Mouse (Mus musculus) limb, embryonic 15.5 days (tissue): ENCODE data around the gene Prkg1. TPM values are rescaled to one million over a fixed set of nuclear protein-coding genes. Genes with fewer than 3 reads are reported as not detected.

ENCODE experiments used
- ATAC-seq: fragments of 200-750 bp; cut with Nextera tagmentation; 2 replicates; pipeline ENCODE4 v1.8.0; 2017; ENCODE audit warnings: low read depth, moderate TSS enrichment; ENCODE audit not compliant: insufficient number of reproducible peaks, low FRiP score, low TSS enrichment
- H3K27ac ChIP-seq: fragments of 300-500 bp; sonication (generic); 2 replicates; pipeline ENCODE4 v1.5.1; 2015; ENCODE audit warnings: moderate library complexity, mild to moderate bottlenecking, inconsistent platforms
- H3K27me3 ChIP-seq: fragments of 300-500 bp; sonication (generic); 2 replicates; pipeline ENCODE4 v1.6.1; 2015; ENCODE audit warnings: inconsistent platforms
- H3K36me3 ChIP-seq: fragments of 300-500 bp; sonication (generic); 2 replicates; pipeline ENCODE4 v1.6.1; 2015; ENCODE audit warnings: inconsistent platforms
- H3K4me1 ChIP-seq: fragments of 300-500 bp; sonication (generic); 2 replicates; pipeline ENCODE4 v1.6.1; 2015; ENCODE audit warnings: inconsistent platforms
- H3K4me2 ChIP-seq: fragments of 300-500 bp; sonication (generic); 2 replicates; pipeline ENCODE4 v1.6.1; 2015; ENCODE audit warnings: mild to moderate bottlenecking, inconsistent platforms
- H3K4me3 ChIP-seq: fragments of 300-500 bp; sonication (generic); 2 replicates; pipeline ENCODE4 v1.5.1; 2015; ENCODE audit warnings: mild to moderate bottlenecking, inconsistent platforms
- H3K9ac ChIP-seq: fragments of 300-500 bp; sonication (generic); 2 replicates; pipeline ENCODE4 v1.6.1; 2015; ENCODE audit warnings: inconsistent platforms
- H3K9me3 ChIP-seq: fragments of 300-500 bp; sonication (generic); 2 replicates; pipeline ENCODE4 v1.6.1; 2016; ENCODE audit warnings: inconsistent platforms
- WGBS: fragments of 180-500 bp; shearing (Covaris S2); methylation state at CpG from one replicate; pipeline ENCODE4 v1.1.7; 2015; 5-methylcytosine and 5-hydroxymethylcytosine counted together
- polyA plus RNA-seq: library from polyadenylated mRNA; unstranded; fragments of >200 nt; fragmentation: Nextera tagmentation; extraction: Ambion mirVana; gene quantifications from 2 replicates; pipeline ENCODE4 v1.2.1, GENCODE M21; 2015

The Prkg1 gene
- polyA plus RNA-seq, 1 experiment from 2014 or later = 6.6 TPM

DNA sequence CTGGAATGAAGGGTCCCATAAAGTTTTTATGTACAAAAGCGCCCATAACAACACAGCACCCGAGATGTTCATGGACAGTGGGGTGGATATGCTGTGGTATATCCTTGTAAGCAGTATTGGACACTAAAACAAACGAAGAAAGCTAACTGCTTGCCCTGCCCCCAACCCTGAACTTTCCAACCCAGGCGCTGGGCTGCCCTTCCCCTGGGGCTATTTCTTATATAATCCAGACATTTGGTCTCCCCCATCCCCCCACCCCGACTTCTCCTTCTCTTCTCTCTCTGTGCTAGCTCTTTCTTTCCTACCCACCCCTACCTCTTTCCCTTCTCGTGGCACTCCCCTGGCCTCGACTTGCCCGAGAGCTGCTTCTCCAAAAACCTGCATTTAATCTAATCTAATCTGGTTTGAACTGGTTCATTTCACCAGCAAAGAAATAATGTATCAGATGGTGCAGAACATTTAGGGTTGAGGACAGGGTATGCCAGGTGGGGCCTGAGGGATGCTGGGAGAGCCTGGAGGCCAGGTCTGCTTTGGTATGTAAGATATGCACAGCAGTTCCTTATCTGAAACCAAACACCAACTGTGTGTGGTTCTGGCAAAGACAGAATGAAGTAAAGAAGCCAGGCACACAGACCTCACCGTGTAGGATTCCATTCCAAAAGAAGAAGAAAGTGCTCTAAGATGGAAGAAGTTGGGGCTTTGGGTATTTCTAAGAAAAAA is 657.8 kb downstream of the Prkg1 start:
- no peaks in the 10 kb centered on the region for H3K36me3 ChIP-seq
- H3K4me3 ChIP-seq = no peak overlapping the region
- no peaks in the 10 kb centered on the region for H3K9me3 ChIP-seq
- WGBS = 24% methylated on average over 9 of the region's 9 CpGs
- no peaks in the 10 kb centered on the region for H3K27me3 ChIP-seq
- peaks cover 5% of the 10 kb centered on the region; the same call in 1 of the 2 replicates for H3K4me1 ChIP-seq
- H3K27ac ChIP-seq = no peak overlapping the region
- H3K4me2 ChIP-seq = no peak overlapping the region
- no peak for ATAC-seq
- no peak overlapping the region for H3K9ac ChIP-seq

DNA sequence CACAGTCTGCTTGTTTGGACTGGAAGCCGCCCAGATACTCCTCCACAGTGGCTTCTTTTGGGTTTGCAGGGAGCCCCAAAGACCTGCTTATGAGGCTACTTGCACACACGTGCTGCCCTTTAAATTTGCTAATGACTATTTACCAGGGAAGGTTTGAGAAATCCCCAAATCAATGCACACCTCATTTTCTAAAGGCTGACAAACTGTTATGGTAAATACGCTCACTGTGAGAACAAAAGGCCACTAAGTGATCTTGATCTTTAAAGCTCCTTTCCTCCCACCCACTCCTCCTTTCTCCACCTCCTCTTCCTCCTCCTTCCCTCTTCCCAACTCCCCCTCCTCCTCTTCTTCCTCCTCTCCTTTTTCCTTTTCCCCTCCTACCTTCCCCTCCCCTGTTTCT is 658.8 kb downstream of the Prkg1 start:
- WGBS = 57% methylated on average over 3 of the region's 3 CpGs
- Histone ChIP-seq H3K9me3 (no peaks in the 10 kb centered on the region), H3K4me1 (peaks cover 5% of the 10 kb centered on the region; the same call in 1 of the 2 replicates), H3K27ac (no peak overlapping the region), H3K9ac (no peak overlapping the region), H3K4me3 (no peak overlapping the region), H3K4me2 (no peak overlapping the region), H3K36me3 (no peaks in the 10 kb centered on the region), H3K27me3 (no peaks in the 10 kb centered on the region)
- no peak for ATAC-seq

DNA sequence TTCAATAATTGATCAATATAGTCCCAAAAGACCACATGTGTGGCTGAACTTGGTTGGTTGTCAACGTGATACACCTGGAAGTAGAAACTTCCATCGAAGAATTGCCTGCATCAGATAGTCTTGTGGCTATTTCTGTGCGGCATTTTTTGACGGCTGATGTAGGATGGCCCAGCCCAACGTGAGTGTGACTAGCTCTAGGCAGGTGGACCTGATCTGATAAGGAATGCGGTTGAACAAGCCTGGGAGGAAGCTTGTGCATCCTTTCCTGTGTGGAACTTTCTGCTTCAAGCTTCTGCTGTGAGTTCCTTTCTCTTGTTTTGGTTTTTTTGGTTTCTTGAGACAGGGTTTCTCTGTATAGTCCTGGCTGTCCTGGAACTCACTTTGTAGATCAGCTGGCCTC is 660.1 kb downstream of the Prkg1 start:
- no peak overlapping the region for H3K27ac ChIP-seq
- no peak overlapping the region for H3K9ac ChIP-seq
- no peaks in the 10 kb centered on the region for H3K9me3 ChIP-seq
- no peaks in the 10 kb centered on the region for H3K27me3 ChIP-seq
- no peak for ATAC-seq
- WGBS = 68% methylated on average over 6 of the region's 6 CpGs
- H3K4me3 ChIP-seq = no peak overlapping the region
- H3K36me3 ChIP-seq = no peaks in the 10 kb centered on the region
- peaks cover 5% of the 10 kb centered on the region; the same call in 1 of the 2 replicates for H3K4me1 ChIP-seq
- no peak overlapping the region for H3K4me2 ChIP-seq

DNA sequence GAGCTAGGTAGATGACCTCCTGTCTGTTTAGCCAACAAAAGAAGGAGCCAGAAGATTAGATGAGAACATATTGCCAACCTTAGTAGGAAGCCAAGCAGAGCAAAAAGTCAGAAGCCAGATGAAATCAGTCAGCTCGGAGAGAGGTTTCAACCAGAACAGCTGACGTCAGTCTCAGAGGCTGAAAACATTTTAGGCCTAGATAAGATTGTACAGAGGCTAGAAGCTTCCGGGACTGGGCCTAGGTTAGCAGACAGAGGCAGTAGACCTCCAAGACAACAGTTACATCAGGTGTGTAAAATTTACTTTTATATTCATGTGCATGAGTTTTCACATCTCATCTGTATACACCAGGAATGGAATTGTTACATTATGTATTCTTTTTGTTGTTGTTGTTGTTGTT is 665.5 kb downstream of the Prkg1 start:
- Histone ChIP-seq H3K4me3 (no peak overlapping the region), H3K27ac (no peak overlapping the region), H3K9me3 (no peaks in the 10 kb centered on the region), H3K27me3 (no peaks in the 10 kb centered on the region), H3K4me1 (no peaks in the 10 kb centered on the region), H3K4me2 (no peak overlapping the region), H3K36me3 (no peaks in the 10 kb centered on the region), H3K9ac (no peak overlapping the region)
- 89% methylated on average over 3 of the region's 3 CpGs for WGBS
- ATAC-seq = no peak

DNA sequence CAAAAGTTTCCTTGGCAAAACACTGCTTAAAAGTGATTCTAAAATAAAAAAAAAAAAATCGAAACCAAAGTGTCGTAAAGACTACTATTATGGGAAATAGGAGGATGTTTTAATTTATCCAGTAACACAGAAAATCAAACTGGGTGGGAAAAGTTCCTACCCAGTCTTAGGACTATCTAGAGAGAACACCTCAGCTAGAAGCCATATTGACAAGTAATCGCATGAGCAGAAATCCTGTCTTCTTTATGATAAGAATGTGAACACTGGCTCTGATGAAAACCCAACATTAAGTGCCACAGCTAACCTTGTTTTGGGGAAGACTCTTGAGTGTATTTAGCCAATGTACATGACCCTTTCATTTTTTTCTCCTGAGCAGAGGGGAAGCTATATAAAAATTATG is 667.0 kb downstream of the Prkg1 start:
- Histone ChIP-seq H3K36me3 (no peaks in the 10 kb centered on the region), H3K4me3 (no peak overlapping the region), H3K27me3 (no peaks in the 10 kb centered on the region), H3K9ac (no peak overlapping the region), H3K27ac (no peak overlapping the region), H3K4me1 (no peaks in the 10 kb centered on the region), H3K4me2 (no peak overlapping the region), H3K9me3 (no peaks in the 10 kb centered on the region)
- no peak for ATAC-seq
- WGBS = 54% methylated on average over 3 of the region's 3 CpGs

DNA sequence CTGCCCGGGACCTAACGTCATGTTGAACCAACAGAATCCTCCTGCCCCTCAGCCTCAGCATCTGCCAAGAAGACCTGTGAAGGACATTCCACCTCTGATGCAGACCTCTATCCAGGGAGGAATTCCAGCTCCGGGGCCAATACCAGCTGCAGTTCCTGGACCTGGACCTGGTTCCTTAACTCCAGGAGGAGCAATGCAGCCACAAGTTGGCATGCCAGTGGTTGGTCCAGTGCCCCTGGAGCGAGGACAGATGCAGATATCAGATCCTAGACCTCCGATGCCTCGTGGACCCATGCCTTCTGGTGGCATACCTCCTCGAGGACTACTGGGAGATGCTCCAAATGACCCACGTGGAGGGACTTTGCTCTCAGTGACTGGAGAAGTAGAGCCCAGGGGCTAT is 681.1 kb downstream of the Prkg1 start:
- H3K4me3 ChIP-seq = peak overlapping the region; percentile 61
- no peaks in the 10 kb centered on the region for H3K9me3 ChIP-seq
- peaks cover 24% of the 10 kb centered on the region for H3K36me3 ChIP-seq
- no peaks in the 10 kb centered on the region for H3K27me3 ChIP-seq
- 0 out of 2 replicates have a peak overlapping the region, but pooled peaks have one; percentile 62 for H3K9ac ChIP-seq
- peaks cover 12% of the 10 kb centered on the region for H3K4me1 ChIP-seq
- peak overlapping the region; percentile 67 for H3K4me2 ChIP-seq
- no peak for ATAC-seq
- H3K27ac ChIP-seq = no peak overlapping the region
- WGBS = 97% methylated on average over 8 of the region's 8 CpGs

DNA sequence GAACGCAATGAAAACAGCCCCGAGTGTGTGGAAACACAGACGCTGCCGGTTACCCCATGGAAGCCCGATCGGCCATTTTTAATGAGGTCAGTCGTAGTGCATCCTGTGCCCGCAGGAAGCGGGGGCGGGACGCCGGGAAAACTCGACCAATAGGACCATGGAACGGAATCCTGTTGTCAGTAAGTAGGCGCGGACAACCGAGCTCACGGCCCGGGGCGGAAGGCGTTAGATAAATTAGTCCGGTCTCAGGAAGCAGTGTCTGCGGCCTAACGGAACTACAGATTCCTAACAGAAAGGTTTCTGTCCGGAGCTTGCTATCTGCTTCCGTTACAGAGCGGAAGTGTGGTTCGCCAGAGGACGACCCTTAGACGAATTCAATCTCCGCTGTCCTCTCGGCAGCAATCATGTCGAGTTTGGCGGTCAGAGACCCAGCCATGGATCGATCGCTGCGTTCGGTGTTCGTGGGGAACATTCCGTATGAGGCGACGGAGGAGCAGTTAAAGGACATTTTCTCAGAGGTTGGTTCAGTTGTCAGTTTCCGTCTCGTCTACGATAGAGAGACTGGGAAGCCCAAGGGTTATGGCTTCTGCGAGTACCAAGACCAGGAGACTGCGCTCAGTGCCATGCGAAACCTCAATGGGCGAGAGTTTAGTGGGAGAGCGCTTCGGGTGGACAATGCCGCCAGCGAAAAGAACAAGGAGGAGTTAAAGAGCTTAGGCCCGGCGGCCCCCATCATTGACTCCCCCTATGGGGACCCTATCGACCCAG is 682.0 kb downstream of the Prkg1 start, which contains the start of gene Cstf2t:
Gene Cstf2t, plus strand, starts transcription at position 176 of the 768 bp plus-strand sequence.
- Histone ChIP-seq H3K27me3 (no peaks in the 10 kb centered on the region), H3K9ac (peak within 1 kb of the TSS; percentile 62), H3K4me3 (peak within 1 kb of the TSS; percentile 61), H3K4me1 (peaks cover 12% of the 10 kb centered on the region), H3K9me3 (no peaks in the 10 kb centered on the region), H3K4me2 (peak within 1 kb of the TSS; percentile 67), H3K27ac (peak within 1 kb of the TSS; percentile 80), H3K36me3 (peaks cover 24% of the 10 kb centered on the region)
- 4% methylated on average over 56 of the region's 56 CpGs for WGBS
- ATAC-seq = peak; percentile 99

DNA sequence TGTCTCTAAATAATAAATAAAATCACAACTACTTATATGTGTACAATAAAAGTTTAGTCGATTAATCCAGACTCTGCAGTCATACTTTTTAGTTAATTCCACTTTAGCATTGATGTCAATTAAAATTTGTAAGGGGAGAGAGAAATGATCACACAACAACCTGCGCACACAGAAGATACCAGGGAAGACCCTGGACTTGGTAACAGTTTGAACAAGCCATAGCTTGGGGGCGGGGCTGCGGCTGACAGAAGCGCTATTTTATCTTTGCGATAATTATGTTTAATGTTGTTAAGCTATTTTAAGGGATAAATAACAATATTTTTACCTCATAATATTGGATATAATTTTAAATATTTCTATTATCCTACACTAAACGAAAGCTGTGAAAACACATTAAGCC is 682.6 kb downstream of the Prkg1 start:
- peak overlapping the region; percentile 56 for H3K4me2 ChIP-seq
- 19% methylated on average over 7 of the region's 7 CpGs for WGBS
- H3K4me3 ChIP-seq = peak overlapping the region; percentile 61
- H3K4me1 ChIP-seq = peaks cover 12% of the 10 kb centered on the region
- no peaks in the 10 kb centered on the region for H3K27me3 ChIP-seq
- H3K9me3 ChIP-seq = no peaks in the 10 kb centered on the region
- H3K36me3 ChIP-seq = peaks cover 24% of the 10 kb centered on the region
- no peak overlapping the region for H3K9ac ChIP-seq
- ATAC-seq = no peak
- H3K27ac ChIP-seq = peak overlapping the region; percentile 70

DNA sequence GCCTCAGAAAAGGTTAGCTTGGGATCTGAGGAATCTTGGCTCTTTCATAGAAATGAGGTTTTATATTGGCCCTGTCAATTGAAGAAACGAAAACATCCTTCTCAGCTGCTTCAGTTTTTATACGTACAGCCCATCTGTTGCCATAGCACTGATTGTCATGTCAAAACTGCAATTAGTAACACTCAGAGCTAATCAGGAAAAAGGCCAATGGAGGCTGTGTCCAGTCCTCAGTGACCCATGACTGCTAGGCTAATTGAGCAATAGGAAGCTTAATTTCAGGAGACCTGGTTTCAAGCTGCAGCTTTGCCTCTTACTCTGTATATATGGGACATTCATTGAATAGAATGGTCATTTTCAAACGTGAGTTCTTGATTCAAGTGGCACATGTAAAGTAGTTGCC is 686.6 kb downstream of the Prkg1 start:
- H3K9me3 ChIP-seq = no peaks in the 10 kb centered on the region
- no peak for ATAC-seq
- 65% methylated on average over 3 of the region's 3 CpGs for WGBS
- no peaks in the 10 kb centered on the region for H3K36me3 ChIP-seq
- peaks cover 2% of the 10 kb centered on the region for H3K4me1 ChIP-seq
- no peak overlapping the region for H3K4me2 ChIP-seq
- no peak overlapping the region for H3K4me3 ChIP-seq
- H3K27me3 ChIP-seq = no peaks in the 10 kb centered on the region
- H3K27ac ChIP-seq = no peak overlapping the region
- H3K9ac ChIP-seq = no peak overlapping the region

DNA sequence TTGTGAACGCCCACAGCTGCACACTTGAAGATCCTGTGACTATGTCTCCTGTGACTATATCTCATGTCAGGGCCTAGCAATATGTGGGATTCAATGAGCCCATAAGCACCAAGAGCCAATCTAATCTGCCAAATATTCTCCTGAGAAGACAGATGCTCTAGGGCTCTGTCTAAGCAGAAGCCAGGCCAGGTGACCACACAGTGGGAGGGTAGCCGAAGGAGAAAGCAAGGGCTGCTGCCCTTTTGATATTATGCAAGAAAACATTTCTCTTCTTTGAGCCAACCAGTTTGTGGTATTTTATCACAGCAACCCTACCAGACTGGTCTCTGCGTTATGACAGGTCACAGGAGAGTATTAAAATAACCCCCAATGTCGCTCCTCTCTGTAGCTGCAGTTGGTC is 688.7 kb downstream of the Prkg1 start:
- no peaks in the 10 kb centered on the region for H3K9me3 ChIP-seq
- no peaks in the 10 kb centered on the region for H3K36me3 ChIP-seq
- no peak overlapping the region for H3K9ac ChIP-seq
- H3K27me3 ChIP-seq = no peaks in the 10 kb centered on the region
- H3K4me1 ChIP-seq = no peaks in the 10 kb centered on the region
- H3K27ac ChIP-seq = no peak overlapping the region
- no peak overlapping the region for H3K4me3 ChIP-seq
- WGBS = 80% methylated on average over 4 of the region's 4 CpGs
- ATAC-seq = no peak
- H3K4me2 ChIP-seq = no peak overlapping the region

DNA sequence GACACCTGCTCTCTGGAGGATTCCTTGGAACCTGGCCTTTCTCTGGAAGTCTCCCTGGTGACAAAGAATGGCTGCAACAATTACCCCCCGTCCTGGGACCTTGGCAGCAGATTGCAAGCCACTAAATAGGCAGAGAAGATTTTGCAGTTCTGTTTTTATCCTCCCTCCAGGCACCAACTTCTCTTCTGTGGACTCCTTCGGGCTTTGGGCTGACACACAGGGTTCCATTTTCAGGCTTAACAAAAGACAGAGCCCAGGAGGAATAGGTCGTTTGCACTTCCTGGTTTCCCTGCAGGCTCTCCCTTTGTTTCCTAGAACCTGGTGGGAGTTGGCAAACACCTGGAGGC is 690.1 kb downstream of the Prkg1 start:
- Histone ChIP-seq H3K9me3 (no peaks in the 10 kb centered on the region), H3K4me2 (peak overlapping the region; percentile 14; the same call in 1 of the 2 replicates), H3K9ac (no peak overlapping the region), H3K4me1 (no peaks in the 10 kb centered on the region), H3K36me3 (no peaks in the 10 kb centered on the region), H3K27ac (no peak overlapping the region), H3K4me3 (no peak overlapping the region), H3K27me3 (no peaks in the 10 kb centered on the region)
- WGBS = 13% methylated on average over 3 of the region's 3 CpGs
- no peak for ATAC-seq

DNA sequence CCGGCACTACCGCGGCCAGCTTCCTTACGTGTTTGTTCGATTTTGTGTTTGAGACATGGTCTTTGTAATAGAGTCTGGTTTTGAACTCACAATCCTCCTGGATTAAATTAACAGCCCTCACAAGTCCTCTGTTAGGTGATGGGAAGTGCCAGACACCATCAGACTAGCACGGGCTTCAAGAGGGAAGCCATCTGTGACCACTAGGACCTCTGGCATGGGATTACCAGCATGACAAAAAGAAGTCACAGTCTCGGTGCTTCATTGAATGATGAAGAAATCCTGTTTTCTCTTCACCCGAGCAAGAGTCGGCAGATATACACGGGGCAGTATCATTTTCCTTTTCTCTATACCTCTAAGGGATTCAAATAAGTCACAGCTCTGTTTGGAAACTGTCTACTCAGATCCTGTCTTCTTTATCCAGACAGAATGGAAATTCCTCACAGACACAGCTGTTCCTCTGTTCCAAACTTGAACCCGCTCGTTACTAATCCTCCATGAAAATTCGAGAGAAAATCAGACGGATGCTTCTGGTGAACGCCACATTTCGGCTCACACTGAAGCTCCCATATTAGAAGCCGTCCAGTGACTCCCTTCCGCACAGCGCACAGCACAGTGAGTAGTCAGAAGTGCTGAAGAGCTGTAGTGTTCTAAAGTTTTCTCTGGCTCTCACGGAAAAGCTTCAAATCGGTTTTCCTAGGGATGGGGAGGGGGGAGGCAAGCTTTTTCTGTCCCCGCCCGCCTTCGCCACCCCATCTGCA is 690.7 kb downstream of the Prkg1 start:
- no peak overlapping the region for H3K4me3 ChIP-seq

More for the DNA sequence above, 690.7 kb downstream of the Prkg1 start:
- no peaks in the 10 kb centered on the region for H3K36me3 ChIP-seq
- no peaks in the 10 kb centered on the region for H3K9me3 ChIP-seq
- H3K9ac ChIP-seq = no peak overlapping the region
- H3K27me3 ChIP-seq = no peaks in the 10 kb centered on the region
- H3K27ac ChIP-seq = no peak overlapping the region
- H3K4me2 ChIP-seq = peak overlapping the region; percentile 14; the same call in 1 of the 2 replicates
- 57% methylated on average over 24 of the region's 24 CpGs for WGBS
- H3K4me1 ChIP-seq = no peaks in the 10 kb centered on the region
- no peak for ATAC-seq
